Mouse (Mus musculus): ENCODE measurements around the gene Cfap97d1.

GRCm38 (mm10) chr11:102023406-102023805, 39.3 kb downstream of the Cfap97d1 start:
- TF ChIP-seq POLR2A (IDR thresholded peaks at IDR 0.05; ENCODE audit: insufficient read length, low read depth) (no peak), MAX (IDR thresholded peaks at IDR 0.05; ENCODE audit: low read depth) (no peak), CEBPB (IDR thresholded peaks at IDR 0.05; ENCODE audit: insufficient read depth, poor library complexity, severe bottlenecking) (no peak), USF1 (IDR thresholded peaks at IDR 0.05; ENCODE audit: low read depth) (no peak), MYOG (IDR thresholded peaks at IDR 0.05; ENCODE audit: control insufficient read depth in 1 of 3, insufficient read depth in 1 of 3, insufficient read length in 2 of 3, low read depth in 2 of 3) (peak in 2 of 3 experiments; percentile 36 to 56), REST (IDR thresholded peaks at IDR 0.05; ENCODE audit: insufficient read depth, insufficient read length) (no peak), E2F4 (IDR thresholded peaks at IDR 0.05; ENCODE audit: insufficient read depth) (no peak), TCF3 (IDR thresholded peaks at IDR 0.05; ENCODE audit: insufficient read length, low read depth) (no peak)

Measured in myocyte (in vitro differentiated cells).